Mouse (Mus musculus) midbrain, embryonic 10.5 days (tissue): Measurements from ENCODE around the gene Casp8ap2. TPM values are rescaled to one million over a fixed set of nuclear protein-coding genes. Genes with fewer than 3 reads are reported as not detected.

Experiments
- DNase-seq: peaks from one replicate; pipeline ENCODE4 v3.0.0-alpha.2; 2017; ENCODE audit warnings: low spot score
- H3K27ac ChIP-seq: fragments of 300-500 bp; sonication (generic); replicated peaks from 2 replicates; pipeline ENCODE4 v1.5.1; 2016; ENCODE audit warnings: mild to moderate bottlenecking
- H3K27me3 ChIP-seq: fragments of 300-500 bp; sonication (generic); 2 replicates; pipeline ENCODE4 v1.6.1; 2016; ENCODE audit warnings: low read depth, mild to moderate bottlenecking; ENCODE audit not compliant: poor library complexity, severe bottlenecking
- H3K36me3 ChIP-seq: fragments of 300-500 bp; sonication (generic); 2 replicates; pipeline ENCODE4 v1.6.1; 2016; ENCODE audit warnings: mild to moderate bottlenecking, moderate library complexity
- H3K4me1 ChIP-seq: fragments of 300-500 bp; sonication (generic); 2 replicates; pipeline ENCODE4 v1.6.1; 2016
- H3K4me3 ChIP-seq: fragments of 300-500 bp; sonication (generic); 2 replicates; pipeline ENCODE4 v1.5.1; 2016; ENCODE audit warnings: mild to moderate bottlenecking, moderate library complexity
- H3K9me3 ChIP-seq: fragments of 300-500 bp; sonication (generic); replicated peaks from 2 replicates; pipeline ENCODE4 v1.6.1; 2016; ENCODE audit warnings: mild to moderate bottlenecking
- WGBS: fragments of 180-500 bp; shearing (Covaris S2); methylation state at CpG from one replicate; pipeline ENCODE4 v1.1.7; 2016; 5-methylcytosine and 5-hydroxymethylcytosine counted together
- polyA plus RNA-seq: library from polyadenylated mRNA; unstranded; fragments of >200 nt; fragmentation: Nextera tagmentation; extraction: Ambion mirVana; gene quantifications from 2 replicates; pipeline ENCODE4 v1.2.1, GENCODE M21; 2016

Casp8ap2 gene
- polyA plus RNA-seq, 1 experiment from 2014 or later: 77.4 TPM

GRCm38 (mm10) chr4:32680843-32681242 is 65.6 kb downstream of the Casp8ap2 start:
- WGBS: 66% methylated on average over 3 of the region's 3 CpGs
- Histone ChIP-seq H3K27me3 (no peaks in the 10 kb centered on the region), H3K4me1 (no peaks in the 10 kb centered on the region), H3K4me3 (no peak overlapping the region), H3K27ac (no peak overlapping the region), H3K36me3 (peaks cover 100% of the 10 kb centered on the region), H3K9me3 (no peaks in the 10 kb centered on the region)
- no peak for DNase-seq

DNA sequence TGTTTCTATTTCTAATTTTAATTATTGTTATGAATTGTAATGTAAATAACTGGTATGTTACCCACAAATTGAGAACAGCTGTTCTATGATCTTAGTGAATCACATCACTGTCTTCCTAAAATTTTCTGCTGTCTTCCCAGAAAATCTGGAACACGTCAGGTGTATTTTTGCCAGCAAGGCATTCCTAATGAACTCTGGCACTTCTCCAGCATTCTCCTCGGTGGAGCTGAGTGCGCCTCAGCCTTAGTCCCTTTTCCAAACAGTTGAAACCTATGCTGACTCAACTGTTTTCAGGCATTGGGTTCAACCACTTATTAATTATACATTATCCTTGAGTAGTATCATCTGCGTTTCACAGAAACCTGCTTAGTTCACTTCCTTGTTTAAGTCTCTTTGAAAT is 67.2 kb downstream of the Casp8ap2 start:
- Histone ChIP-seq H3K9me3 (no peaks in the 10 kb centered on the region), H3K4me1 (no peaks in the 10 kb centered on the region), H3K4me3 (no peak overlapping the region), H3K27ac (no peak overlapping the region), H3K36me3 (peaks cover 97% of the 10 kb centered on the region), H3K27me3 (no peaks in the 10 kb centered on the region)
- 91% methylated on average over 4 of the region's 4 CpGs for WGBS
- no peak for DNase-seq

- WGBS: 89% methylated on average over 6 of the region's 6 CpGs
- no peaks in the 10 kb centered on the region for H3K9me3 ChIP-seq
- no peak overlapping the region for H3K4me3 ChIP-seq
- DNase-seq: no peak
- peaks cover 97% of the 10 kb centered on the region for H3K36me3 ChIP-seq
- no peak overlapping the region for H3K27ac ChIP-seq
- no peaks in the 10 kb centered on the region for H3K4me1 ChIP-seq
- H3K27me3 ChIP-seq: no peaks in the 10 kb centered on the region
Measured at GRCm38 (mm10) chr4:32683061-32683582, 67.9 kb downstream of the Casp8ap2 start.

Other genes starting within 250 kb of the Casp8ap2 start
- gene Gja10, start 12.7 kb upstream of the Casp8ap2 start, polyA plus RNA-seq: 0.07 TPM in 2 replicates
- 16.5 and 16.7 TPM in 2 replicates for gene Mdn1, start 41.7 kb downstream of the Casp8ap2 start, polyA plus RNA-seq
- gene Lyrm2, start 184.8 kb downstream of the Casp8ap2 start, polyA plus RNA-seq: 124 and 142 TPM in 2 replicates